Mouse (Mus musculus) mature B cell (primary cell): ENCODE data around the gene Cox7b.

Source experiments
- in situ Hi-C: fragments of 300-500 bp; cut with MboI; formaldehyde crosslinking; loops from 2 replicates; pipeline ENCODE4 v1.14.3; 2019

Gene Cox7b

DNA sequence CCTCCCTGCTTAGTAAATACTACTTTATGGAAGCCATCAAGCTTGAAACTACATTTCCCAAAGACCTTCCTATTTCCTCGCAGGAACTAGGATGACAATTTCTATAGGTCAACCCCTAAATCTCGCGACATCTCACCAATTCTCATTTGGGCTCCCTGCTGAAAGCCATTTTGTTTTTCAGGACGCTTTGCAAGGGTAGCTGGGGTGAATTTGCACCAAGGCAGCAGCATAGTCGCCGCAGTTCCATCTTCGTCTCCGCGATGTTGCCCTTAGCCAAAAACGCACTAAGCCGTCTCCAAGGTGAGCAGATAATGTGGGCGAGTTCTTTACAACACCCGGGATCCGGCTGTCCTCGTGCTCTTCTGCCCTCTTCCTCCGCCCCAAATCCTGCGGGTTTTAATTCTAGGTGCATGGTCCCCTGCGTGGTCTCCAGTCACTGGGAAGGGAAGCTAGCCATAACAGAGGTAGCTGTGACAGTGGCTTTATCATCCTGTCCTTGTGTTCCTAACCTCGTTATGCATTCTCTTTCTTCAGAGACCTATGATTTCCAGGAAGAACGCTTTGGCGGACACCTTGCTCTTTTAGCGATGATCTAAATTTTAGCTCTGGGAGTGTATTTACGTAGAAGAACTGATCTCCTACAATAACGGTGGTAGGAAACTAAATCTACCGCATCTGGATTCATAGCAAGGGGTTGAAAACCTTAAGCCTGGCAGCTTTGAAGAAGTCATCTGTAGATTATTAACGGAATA, at the start of gene Cox7b:
TSS of gene Cox7b (plus strand) at position 130 of the 752 bp plus-strand sequence.
- in situ Hi-C loops, result loop anchor here (10.0 kb wide), 1 partner anchor 91 kb away; the partner anchor contains the start of gene Atrx

DNA sequence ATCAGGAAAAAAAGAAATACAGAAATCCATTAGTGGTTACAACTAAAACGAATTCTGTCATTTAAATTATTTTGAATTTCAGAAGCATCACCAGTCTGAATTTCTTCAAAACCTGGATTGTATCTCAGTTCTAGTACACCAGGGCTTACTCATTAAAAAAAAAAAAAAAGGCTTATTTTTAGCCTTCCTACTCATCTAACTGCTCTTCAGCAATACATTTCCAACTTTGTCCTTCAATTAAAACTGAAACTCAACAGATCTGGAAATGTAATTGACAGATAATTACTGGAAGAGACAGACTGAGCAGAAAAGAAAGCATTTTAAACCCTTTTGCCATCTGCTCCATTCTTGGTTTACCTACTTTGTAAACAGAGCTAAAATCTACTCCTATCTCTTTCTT, 13.9 kb upstream of the Cox7b start:
- in situ Hi-C loops, result no loop called here

DNA sequence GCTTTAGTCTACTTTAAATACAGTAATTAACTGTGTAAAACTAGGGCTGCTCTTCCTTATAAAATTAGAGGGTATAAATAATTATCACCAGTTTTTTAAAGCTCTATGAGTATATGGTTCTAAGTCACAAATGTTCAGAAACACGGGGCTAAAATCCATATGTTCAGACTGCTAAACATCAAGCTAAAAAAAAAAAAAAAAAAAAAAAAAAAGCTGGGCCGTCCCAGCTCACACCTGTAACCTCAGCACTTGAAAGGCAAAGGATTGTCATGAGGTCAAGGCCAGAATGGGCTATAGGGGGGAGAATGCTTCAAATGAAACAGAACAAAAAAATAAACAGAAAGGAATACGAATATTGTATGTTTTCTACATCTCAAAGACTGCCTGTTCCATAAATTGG, 4.7 kb upstream of the Cox7b start:
- in situ Hi-C loops, result loop anchor here (10.0 kb wide), 1 partner anchor 86 kb away; the partner anchor contains the start of gene Atrx

DNA sequence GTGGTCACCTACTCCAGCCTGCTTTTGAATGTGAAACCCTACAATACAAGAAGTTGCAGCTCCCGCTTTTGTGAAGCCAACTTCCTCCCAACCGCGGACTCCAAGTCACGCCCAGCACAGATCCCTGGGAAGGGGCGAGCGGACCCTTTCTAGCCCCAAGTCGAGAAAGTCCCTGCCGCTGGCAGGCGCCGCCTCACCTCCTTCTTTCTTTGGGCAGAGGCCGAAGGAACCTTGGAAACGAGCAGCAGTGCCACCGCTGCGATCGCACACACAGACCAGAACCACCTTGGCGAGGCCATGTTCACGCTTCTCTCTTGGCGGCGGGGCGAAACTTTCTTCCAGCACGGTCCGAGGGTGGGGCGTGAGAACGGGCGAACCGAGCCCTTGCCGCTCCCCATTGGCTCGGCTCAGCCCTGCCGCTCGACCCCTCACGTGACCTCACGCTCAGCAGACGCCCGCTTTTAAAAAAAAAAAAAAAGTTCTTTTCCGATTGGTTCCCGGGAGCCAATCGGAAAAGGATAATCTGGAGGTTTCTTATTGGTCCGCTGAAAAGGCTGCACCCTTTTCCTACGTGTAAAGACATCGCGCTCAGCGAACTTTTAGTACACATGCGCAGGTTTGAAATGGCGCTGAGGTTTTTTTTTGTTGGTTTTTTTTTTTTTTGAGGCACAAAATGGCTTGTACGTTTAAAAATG, 3.9 kb upstream of the Cox7b start, which contains the start of gene Magt1:
TSS of gene Magt1 (minus strand) at position 442 of the 695 bp plus-strand sequence.
- in situ Hi-C loops, result loop anchor here (10.0 kb wide), 1 partner anchor 87 kb away; the partner anchor contains the start of gene Atrx

DNA sequence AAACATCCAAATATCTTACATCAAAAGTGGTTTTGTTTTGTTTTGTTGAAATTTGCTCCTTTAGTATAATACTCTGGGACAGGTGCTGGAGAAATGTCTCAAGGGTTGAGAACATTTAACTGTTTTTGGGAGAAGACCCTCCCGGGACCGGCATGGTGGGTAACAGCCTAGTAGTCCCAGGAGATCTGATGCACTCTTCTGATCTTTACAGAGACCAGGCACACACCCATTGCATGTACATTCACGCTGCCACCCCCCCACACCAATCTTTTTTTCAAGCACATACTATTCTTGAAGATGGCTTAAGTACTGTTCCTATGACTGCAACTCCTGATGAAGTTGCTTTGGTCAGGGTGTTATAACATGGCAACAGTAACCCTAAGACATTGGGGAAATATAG, 2.9 kb upstream of the Cox7b start:
- in situ Hi-C loops, result loop anchor here (10.0 kb wide), 1 partner anchor 88 kb away; the partner anchor contains the start of gene Atrx

DNA sequence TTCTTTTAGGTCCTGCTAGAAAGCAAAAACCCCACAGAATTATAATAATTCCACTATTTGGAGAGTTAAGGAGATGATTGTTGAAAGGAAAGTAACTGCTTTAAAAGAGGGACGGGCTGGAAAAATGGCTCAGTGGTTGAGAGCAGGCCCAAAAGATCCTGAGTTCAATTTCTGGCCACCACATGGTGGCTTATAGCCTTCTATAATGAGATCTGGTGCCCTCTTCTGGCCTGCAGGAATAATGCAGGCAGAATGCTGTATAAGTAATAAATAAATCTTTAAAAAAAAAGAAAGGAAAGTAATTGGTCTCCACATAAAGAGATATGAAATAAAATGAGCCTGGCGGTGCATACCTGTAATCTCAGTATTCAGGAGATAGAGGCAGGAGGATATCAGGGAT, 2.3 kb upstream of the Cox7b start:
- in situ Hi-C loops, result loop anchor here (10.0 kb wide), 1 partner anchor 88 kb away; the partner anchor contains the start of gene Atrx

DNA sequence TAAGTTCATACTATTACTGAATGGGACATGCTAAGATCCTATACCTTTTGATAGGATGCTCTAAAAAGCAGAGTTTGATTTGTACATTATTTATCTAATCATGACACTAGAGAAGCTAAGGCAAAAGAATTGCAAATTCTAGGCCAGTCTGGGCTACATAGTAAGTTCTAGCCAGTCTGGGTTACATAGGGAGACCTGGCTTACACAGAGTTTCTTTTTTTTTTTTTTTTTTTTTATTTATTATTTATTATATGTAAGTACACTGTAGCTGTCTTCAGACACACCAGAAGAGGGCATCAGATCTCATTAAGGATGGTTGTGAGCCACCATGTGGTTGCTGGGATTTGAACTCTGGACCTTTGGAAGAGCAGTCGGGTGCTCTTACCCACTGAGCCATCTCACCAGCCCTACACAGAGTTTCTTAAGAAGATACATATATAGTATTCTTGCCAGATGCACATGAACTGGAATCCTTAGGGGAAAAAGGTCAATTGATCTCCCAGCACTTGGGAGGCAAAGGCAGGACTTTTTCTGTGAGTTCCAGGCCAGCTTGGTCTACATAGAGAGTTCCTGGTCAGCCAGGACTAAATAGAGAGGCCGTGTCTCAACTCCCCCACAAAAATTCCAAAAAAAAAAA, 641 bp upstream of the Cox7b start:
- in situ Hi-C loops, result loop anchor here (10.0 kb wide), 1 partner anchor 90 kb away; the partner anchor contains the start of gene Atrx

DNA sequence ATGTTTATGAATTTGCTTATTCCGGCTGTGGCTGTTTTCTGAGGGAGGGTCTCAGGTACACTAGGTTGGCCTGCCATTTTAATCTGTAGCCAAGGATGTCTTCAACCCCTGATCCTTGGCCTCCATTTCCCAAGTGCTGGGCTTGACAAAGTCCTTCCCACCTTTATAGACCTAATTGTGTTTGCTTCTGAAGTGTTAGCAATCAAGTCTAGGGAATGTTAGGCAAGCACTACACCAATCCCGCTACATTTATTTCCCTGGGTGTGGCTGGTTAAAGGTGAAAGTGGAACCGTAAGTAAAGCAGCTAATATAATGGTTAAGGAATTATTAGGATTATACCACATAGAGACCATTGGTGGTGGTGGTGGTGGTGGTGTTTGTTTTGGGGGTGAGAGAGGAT, 1.6 kb downstream of the Cox7b start:
- in situ Hi-C loops, result loop anchor here (10.0 kb wide), 1 partner anchor 92 kb away; the partner anchor contains the start of gene Atrx

DNA sequence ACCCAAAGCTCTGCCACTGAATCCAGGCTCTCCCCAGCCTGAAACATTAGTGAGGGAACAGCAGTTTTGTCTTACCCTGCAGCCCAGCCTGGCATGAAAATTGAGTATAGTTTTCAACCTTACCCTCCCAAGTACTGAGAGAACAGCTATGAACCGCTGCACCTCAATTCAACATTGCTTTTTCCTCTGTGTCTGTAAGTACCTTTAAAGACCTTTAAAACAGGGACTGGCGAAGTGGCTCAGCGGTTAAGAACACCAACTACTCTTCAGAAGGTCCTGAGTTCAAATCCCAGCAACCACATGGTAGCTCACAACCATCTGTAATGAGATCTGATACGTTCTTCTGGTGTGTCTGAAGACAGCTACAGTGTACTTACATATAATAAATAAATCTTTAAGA, 2.0 kb downstream of the Cox7b start:
- in situ Hi-C loops, result loop anchor here (10.0 kb wide), 1 partner anchor 93 kb away; the partner anchor contains the start of gene Atrx

DNA sequence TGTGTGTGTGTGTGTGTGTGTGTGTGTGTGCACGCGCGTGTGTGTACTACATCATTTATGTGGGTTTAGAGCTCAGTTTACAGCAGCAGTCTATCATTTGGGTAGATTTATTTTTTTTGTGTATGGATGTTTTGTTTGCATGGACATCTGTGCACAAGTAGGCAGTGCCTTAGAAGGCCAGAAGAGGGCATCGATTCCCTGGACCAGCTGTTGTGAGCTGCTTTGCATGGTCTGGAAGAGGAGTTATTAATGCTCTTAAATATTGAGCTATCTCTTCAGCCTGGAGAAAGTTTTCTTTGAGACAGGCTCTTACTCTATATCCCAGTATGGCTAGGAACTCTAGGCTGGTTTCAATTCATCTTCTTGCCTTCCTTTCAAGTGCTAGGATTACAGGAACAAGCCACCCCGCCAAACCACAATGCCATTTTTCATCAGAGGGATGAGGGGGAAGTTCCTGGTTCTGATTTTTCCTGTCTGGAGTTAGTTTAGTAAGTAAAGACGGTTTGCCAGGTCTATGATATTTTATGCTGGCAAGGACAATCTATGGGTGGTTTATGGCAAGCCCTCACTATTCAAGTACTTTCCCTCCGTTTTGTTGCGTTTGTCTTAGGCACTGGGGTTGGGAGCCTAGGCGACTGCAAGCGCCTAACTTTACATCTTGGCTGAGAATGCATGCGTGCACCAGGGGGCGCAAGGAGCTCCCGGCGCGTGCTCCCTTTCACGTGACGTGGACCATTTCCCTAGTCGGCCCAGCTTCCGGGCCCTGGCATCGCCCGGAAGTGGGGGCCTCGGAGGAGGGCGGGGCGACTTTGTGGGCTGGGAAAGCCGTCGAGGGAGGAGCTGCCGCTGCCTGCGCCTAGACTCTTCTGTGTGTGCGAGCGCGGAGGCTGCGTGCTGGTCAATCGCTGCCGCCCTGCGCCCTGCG, 11.2 kb downstream of the Cox7b start, which contains the start of gene Atp7a:
TSS of gene Atp7a (plus strand) at position 859 of the 925 bp plus-strand sequence.
- in situ Hi-C loops, result loop anchor here (10.0 kb wide), 1 partner anchor 148 kb away; no protein-coding TSS in a partner anchor

DNA sequence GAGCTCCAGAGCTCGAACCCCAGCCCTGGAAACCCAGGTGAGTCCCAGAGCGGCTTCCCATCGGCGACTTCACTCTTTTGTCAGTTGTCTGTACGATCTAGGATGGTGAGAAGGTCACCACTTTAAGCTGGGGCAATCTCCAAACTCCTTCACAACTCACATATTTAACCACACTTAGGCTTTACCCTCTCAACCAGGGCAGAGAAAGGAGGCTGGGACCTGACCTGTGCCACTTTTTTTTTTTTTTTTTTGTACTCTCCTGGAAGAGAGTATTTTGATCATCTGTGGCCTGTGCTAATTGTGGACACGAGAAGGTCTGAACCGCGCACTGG, 11.8 kb downstream of the Cox7b start:
- in situ Hi-C loops, result loop anchor here (10.0 kb wide), 1 partner anchor 147 kb away; no protein-coding TSS in a partner anchor

DNA sequence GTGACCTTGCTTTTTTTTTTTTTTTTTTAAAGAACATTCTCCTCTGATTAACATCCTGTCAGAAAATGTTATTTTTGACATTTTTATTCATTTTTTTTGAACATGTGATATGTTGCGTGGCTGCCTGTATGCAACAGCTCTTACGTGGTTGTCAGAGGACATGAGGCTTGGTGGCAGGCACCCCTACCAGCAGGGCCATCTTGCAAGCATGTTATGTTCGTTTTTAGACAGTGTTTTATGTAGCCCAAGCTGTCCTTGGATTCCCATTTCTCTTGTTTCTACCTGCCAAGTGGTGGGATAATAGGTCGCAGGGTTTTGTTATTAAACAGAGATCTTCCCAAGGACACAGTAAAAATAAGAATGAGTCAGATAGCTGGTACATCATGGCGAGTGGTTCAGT, 14.7 kb downstream of the Cox7b start:
- in situ Hi-C loops, result no loop called here

DNA sequence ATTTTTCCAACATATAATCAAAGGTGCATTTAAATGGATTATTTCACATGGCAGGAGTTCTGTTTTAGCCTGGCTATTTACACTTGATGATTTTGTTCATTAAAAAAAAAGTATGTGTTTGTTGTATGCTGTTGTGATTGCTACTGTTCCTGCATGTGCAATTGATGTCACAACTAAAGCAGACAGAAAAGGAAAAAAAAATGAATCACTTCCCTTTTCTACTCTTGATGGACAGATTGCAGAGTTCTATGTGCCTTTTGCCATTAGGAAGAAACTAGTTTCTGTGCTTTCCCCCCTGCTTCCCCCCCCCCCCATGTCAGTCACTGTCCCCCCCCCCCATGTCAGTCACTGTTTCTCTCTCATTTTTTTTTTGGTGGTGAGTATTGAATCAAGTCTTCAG, 15.6 kb downstream of the Cox7b start:
- in situ Hi-C loops, result no loop called here

DNA sequence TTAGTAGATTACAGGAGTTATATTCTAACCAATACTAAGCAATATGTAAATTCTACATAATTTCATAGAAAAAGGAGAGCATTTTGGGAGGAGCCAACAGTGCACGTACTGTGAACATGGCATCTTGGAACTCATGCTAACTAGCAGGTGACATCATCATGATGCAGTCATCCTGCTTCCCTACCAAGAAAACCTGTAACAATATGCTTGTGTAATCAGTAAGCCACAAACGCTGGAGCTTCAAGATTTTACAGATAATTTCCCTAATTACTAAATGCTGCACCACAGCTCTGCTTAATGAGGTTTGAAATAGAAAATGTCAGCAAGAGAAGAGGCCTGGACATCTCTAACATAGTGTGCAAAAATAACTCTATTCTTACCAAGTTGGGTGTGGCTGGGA, 20.2 kb downstream of the Cox7b start:
- in situ Hi-C loops, result no loop called here

DNA sequence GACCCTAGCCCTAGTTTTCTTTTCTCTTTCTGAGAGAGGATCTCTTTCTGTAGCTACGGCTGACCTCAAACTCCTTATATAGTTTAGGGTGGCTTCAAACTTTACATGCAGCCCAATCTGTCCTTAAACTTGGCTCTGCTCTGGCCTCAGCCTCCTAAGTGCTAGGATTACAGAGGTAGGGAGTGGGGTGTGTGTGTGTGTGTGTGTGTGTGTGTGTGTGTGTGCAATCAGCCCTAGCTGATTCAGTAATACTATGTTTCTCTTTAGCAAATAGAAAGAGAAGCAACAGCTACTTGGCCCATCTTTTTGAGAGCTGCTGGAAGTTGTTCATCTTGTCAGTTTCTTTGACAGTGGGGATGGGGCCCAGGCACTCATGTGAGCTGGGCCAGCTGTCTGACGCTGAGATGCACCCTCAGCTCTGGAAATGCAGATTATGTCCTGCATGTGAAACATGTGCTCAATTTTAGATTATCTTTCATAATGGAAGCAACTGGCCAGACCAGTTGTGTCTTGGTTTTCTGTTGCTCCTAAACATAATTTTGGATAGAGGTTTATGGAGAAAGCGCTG, 21.8 kb downstream of the Cox7b start:
- in situ Hi-C loops, result no loop called here

DNA sequence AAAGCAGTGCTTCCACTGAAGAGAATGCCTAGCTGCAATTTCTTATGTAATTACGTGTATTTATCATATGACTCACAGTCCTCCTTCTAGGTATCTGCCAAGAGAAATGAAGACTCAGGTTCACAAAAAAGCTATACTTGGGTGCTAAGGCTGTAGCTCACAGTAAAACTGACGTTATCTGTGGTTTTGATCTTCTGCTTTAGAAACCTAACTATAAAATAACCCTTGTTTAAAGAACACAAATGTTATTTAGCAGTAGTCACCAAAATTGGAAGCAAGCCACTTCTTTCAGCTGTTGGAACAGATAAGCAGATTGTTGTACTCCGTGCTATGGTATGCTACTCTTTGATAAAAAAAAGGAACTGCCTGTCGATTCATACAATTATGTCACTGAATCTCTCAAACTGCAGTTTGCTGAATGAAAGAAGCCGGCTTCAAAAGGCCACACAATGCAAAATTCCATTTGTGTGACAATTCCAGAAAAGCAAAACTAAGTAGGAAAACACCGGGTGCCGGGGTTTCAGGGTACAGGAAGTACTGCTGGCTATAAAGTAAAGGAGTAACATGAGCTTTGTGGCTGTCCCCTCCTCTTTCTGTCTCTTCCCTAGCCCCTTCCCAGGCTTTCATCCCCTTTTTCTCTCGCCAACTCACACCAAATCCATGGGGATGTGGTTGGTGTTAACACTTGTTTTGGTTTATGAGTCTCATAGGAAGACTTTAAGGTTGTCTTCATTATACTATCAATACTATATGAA, 28.5 kb downstream of the Cox7b start:
- in situ Hi-C loops, result no loop called here

DNA sequence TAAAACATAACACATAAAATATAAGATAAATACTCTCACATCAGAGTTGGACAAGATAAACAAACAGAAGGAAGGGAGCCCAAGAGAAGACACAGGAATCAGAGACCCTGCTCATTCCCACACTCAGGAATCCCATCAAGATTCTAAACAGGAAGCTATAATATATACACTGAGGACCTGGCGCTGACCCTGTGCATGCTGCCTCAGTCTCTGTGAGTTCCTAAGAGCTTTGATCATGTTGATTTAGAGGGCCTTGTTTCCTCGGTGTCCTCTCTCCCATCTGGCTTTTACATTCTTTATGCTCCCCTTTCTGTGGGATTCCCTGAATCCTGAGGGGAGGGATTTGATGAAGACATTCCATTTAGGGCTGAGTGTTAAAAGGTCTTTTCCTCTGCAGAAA, 30.0 kb downstream of the Cox7b start:
- in situ Hi-C loops, result no loop called here

DNA sequence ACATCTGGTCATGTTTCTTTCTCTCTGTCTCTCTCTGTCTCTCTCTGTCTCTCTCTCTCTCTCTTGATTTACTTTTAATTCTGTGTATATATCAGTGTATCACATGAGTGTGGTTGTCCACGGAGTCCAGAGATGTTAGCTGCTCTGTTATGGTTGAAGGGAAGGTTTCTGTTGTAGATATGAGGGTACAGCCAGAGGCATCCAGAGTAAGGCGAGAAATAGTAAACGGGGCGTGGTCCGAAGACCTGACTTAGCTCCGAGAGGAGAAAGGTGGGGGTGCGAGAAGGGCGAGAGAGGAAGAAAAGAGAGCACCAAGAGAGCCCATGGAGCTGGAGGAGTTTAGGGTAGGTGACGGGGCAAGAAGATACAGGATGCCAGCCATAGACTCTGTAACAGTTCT, 30.4 kb downstream of the Cox7b start:
- in situ Hi-C loops, result no loop called here

DNA sequence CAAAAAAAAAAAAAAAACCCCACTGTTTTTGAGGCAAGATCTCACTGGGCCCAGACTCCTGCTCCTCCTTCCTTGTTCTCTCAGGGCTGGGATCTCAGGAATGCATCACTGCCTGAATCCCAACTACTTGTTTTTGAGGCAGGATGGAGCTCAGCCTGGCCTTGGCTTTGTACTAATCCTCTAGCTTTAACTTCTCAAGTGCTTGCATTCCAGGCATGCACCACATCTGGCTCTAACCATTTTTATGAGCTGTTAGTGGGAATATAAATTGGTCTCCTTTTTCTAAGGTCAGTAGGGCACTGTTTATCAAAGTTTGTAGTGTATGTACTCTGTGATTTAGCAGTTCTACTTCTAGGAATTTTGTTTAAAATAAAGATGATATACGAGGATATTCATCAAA, 32.7 kb downstream of the Cox7b start:
- in situ Hi-C loops, result no loop called here
